Mouse (Mus musculus) stomach, adult 2 months (tissue): ENCODE data around the gene Olfr954. TPM values are rescaled to one million over a fixed set of nuclear protein-coding genes. Genes with fewer than 3 reads are reported as not detected.

Experiments used
- polyA plus RNA-seq: library from polyadenylated mRNA; depleted of rRNA; stranded (reverse); fragments of >200 nt; gene quantifications from 2 replicates; pipeline ENCODE4 v1.2.3, GENCODE M21; 2012; rRNA removed

Gene Olfr954
- polyA plus RNA-seq: not detected in 2 replicates

DNA sequence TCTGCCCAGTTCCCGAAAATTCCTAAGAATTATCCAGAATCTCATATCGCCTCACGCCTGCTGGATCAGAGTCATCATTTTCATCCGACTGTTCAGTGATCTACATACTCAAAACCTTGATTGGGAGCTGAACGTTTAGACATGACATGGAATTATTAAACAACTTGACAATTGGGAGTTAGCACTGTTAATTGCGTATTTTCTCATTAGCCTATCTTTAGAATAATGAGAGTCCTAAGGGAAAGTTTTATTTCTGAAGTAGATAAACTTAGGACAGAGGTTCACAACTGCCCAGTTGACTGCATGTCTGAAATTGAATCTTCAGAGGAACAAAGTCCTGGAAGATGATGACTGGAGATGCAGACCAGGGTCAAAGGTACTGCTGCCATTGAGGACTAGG is at the start of gene Olfr954:
Gene Olfr954 (plus strand): TSS at position 301 of the 400 bp plus-strand sequence.

DNA sequence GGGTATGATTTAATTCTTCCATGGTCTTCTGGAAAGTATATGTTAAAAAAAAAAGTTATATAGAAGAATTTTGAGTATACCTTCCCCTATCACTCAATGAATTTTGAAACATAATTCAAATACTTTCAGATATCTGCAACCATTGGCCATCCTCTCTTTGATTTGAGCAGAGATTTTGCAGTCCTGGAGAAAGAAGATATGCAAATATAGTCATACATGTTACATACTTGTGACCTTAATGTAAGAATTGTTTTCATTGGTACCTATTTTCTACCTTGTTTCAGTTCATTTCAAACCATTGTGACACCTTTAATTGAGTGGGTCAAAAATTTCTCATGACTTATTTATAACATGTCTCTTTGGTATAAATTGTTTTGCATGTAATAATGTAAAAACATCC is 29.5 kb upstream of the Olfr954 start, which contains the start of gene Olfr952:
Gene Olfr952 (minus strand): TSS at position 101 of the 400 bp plus-strand sequence.

GRCm38 (mm10) chr9:39471844-39472243 is 15.3 kb downstream of the Olfr954 start, which contains the start of gene Olfr955:
Olfr955 (minus strand) TSS chr9:39471944.

GRCm38 (mm10) chr9:39493895-39494294 is 37.4 kb downstream of the Olfr954 start, which contains the start of gene Olfr44:
Olfr44 (minus strand) TSS chr9:39493995.

Other genes starting within 250 kb of the Olfr954 start
- gene Olfr1537, start 206.7 kb upstream of the Olfr954 start, polyA plus RNA-seq: not detected in 2 replicates
- not detected in 2 replicates for gene Olfr945, start 179.9 kb upstream of the Olfr954 start, polyA plus RNA-seq
- gene Olfr948, start 130.7 kb upstream of the Olfr954 start, polyA plus RNA-seq: not detected in 2 replicates
- gene Olfr951, start 69.3 kb upstream of the Olfr954 start, polyA plus RNA-seq: not detected in 2 replicates
- not detected in 2 replicates for gene Olfr952, start 29.6 kb upstream of the Olfr954 start, polyA plus RNA-seq
- not detected in 2 replicates for gene Olfr955, start 15.2 kb downstream of the Olfr954 start, polyA plus RNA-seq
- gene Olfr44, start 37.3 kb downstream of the Olfr954 start, polyA plus RNA-seq: not detected in 2 replicates
- not detected in 2 replicates for gene Olfr957, start 59.1 kb downstream of the Olfr954 start, polyA plus RNA-seq
- gene Olfr958, start 97.4 kb downstream of the Olfr954 start, polyA plus RNA-seq: not detected in 2 replicates
- not detected in 2 replicates for gene Olfr959, start 118.9 kb downstream of the Olfr954 start, polyA plus RNA-seq
- 0.84 and 3.4 TPM in 2 replicates for gene AW551984, start 147.7 kb downstream of the Olfr954 start, polyA plus RNA-seq
- gene Olfr148, start 154.0 kb downstream of the Olfr954 start, polyA plus RNA-seq: not detected in 2 replicates
- gene Olfr960, start 164.7 kb downstream of the Olfr954 start, polyA plus RNA-seq: not detected in 2 replicates
- gene Olfr961, start 188.4 kb downstream of the Olfr954 start, polyA plus RNA-seq: not detected in 2 replicates
- gene Olfr963, start 210.5 kb downstream of the Olfr954 start, polyA plus RNA-seq: not detected in 2 replicates